Mouse (Mus musculus) left cerebral cortex, adult 11 months (tissue): ENCODE measurements at regions not wholly inside any gene's neighbourhood (a gene's known extent, or its start where the extent isn't known, plus 50 kb on each side); places are given as distances from the start of the nearest gene placed in this dataset.
"Not testable (repeated sequence)": the region's sequence is repeated elsewhere in the genome, so short reads cannot be mapped to it uniquely, and the experiment has no call there.

Experiments used
- DNase-seq: peaks from one replicate; pipeline ENCODE4 v3.0.0; 2022; ENCODE audit warnings: low spot score

GRCm38 (mm10) chr6:82143496-82143895 lies 102.7 kb downstream of the Eva1a start:
- no peak for DNase-seq

GRCm38 (mm10) chr6:82150051-82150450 lies 109.2 kb downstream of the Eva1a start:
- no peak for DNase-seq

GRCm38 (mm10) chr6:82170349-82171080 lies 129.7 kb downstream of the Eva1a start:
- DNase-seq = no peak

GRCm38 (mm10) chr6:82174943-82175342 lies 134.1 kb downstream of the Eva1a start:
- no peak for DNase-seq

- no peak for DNase-seq
Measured at GRCm38 (mm10) chr6:82200130-82200529, 159.3 kb downstream of the Eva1a start.

GRCm38 (mm10) chr6:82204821-82205566 lies 164.2 kb downstream of the Eva1a start:
- peak; percentile 2 for DNase-seq

- no peak for DNase-seq
Measured at GRCm38 (mm10) chr6:82237834-82238233, 164.3 kb upstream of the Tacr1 start.

GRCm38 (mm10) chr6:82240584-82241245 lies 161.4 kb upstream of the Tacr1 start:
- no peak for DNase-seq

GRCm38 (mm10) chr6:82247652-82248051 lies 154.5 kb upstream of the Tacr1 start:
- DNase-seq = not testable (repeated sequence)

GRCm38 (mm10) chr6:82284494-82284893 lies 117.6 kb upstream of the Tacr1 start:
- DNase-seq = no peak

GRCm38 (mm10) chr6:82285233-82285632 lies 116.9 kb upstream of the Tacr1 start:
- no peak for DNase-seq

- DNase-seq = no peak
Measured at GRCm38 (mm10) chr6:82293507-82293906, 108.6 kb upstream of the Tacr1 start.

- DNase-seq = no peak
Measured at GRCm38 (mm10) chr6:82296673-82297328, 105.3 kb upstream of the Tacr1 start.

GRCm38 (mm10) chr6:82302241-82302640 lies 99.9 kb upstream of the Tacr1 start:
- not testable (repeated sequence) for DNase-seq

- no peak for DNase-seq
Measured at GRCm38 (mm10) chr6:82313691-82314090, 88.4 kb upstream of the Tacr1 start.
